Mouse (Mus musculus): ENCODE data around the gene Fam57b.

GRCm38 (mm10) chr7:126808703-126809455 is 11.4 kb downstream of the Fam57b start:
- TF ChIP-seq CTCF (IDR thresholded peaks at IDR 0.05; ENCODE audit: extremely low read depth, insufficient read depth, low read length) (no peak), POLR2A (IDR thresholded peaks at IDR 0.05; ENCODE audit: extremely low read depth, insufficient read depth, low read length) (no peak)
